Mouse (Mus musculus) macrophage (primary cell): Measurements from ENCODE around the gene Abr. TPM values are rescaled to one million over a fixed set of nuclear protein-coding genes. Genes with fewer than 3 reads are reported as not detected.

Experiments used
- H3K27ac ChIP-seq: fragments of 350-480 bp; formaldehyde crosslinking; 2 replicates; pipeline ENCODE4 v1.9.0; 2021
- H3K36me3 ChIP-seq: fragments of 350-480 bp; formaldehyde crosslinking; 2 replicates; pipeline ENCODE4 v1.9.0; 2021; ENCODE audit errors: inconsistent target
- H3K4me3 ChIP-seq: fragments of 350-480 bp; formaldehyde crosslinking; 2 replicates; pipeline ENCODE4 v1.9.0; 2021; ENCODE audit errors: inconsistent target
- H3K79me2 ChIP-seq: fragments of 350-480 bp; formaldehyde crosslinking; 2 replicates; pipeline ENCODE4 v1.9.0; 2021; ENCODE audit errors: inconsistent target
- WGBS: methylation state at CpG from one replicate; pipeline ENCODE4 v1.1.7; 2026; ENCODE audit warnings: inconsistent platforms; ENCODE audit not compliant: missing documents; 5-methylcytosine and 5-hydroxymethylcytosine counted together
- polyA plus RNA-seq: library from polyadenylated mRNA; stranded (reverse); fragments of 250-400 nt; gene quantifications from 3 replicates; pipeline ENCODE4 v1.2.4, GENCODE M21; 2018; ENCODE audit warnings: inconsistent platforms

Gene Abr
- polyA plus RNA-seq, 1 experiment from 2014 or later, result 100 TPM

GRCm38 (mm10) chr11:76530168-76530935 lies 91.8 kb downstream of the Abr start:
- peak overlapping the region; percentile 95 for H3K27ac ChIP-seq
- no peak overlapping the region for H3K4me3 ChIP-seq
- H3K36me3 ChIP-seq, result no peaks in the 10 kb centered on the region
- H3K79me2 ChIP-seq, result peaks cover 100% of the 10 kb centered on the region
- WGBS, result 92% methylated on average over 12 of the region's 15 CpGs

- H3K4me3 ChIP-seq, result no peak overlapping the region
- WGBS, result 63% methylated on average over 6 of the region's 6 CpGs
- no peaks in the 10 kb centered on the region for H3K36me3 ChIP-seq
- peaks cover 100% of the 10 kb centered on the region for H3K79me2 ChIP-seq
- peak overlapping the region; percentile 95 for H3K27ac ChIP-seq
These were observed 92.6 kb downstream of the Abr start for GRCm38 (mm10) chr11:76529352-76530141.

- Histone ChIP-seq H3K36me3 (0 out of 2 replicates have a peak, but pooled peaks cover 4% of the 10 kb centered on the region), H3K4me3 (no peak overlapping the region), H3K27ac (no peak overlapping the region), H3K79me2 (peaks cover 100% of the 10 kb centered on the region)
- whole genome bisulfite sequencing, result 85% methylated on average over 4 of the region's 4 CpGs
These were observed 96.3 kb downstream of the Abr start for GRCm38 (mm10) chr11:76525646-76526351.

DNA sequence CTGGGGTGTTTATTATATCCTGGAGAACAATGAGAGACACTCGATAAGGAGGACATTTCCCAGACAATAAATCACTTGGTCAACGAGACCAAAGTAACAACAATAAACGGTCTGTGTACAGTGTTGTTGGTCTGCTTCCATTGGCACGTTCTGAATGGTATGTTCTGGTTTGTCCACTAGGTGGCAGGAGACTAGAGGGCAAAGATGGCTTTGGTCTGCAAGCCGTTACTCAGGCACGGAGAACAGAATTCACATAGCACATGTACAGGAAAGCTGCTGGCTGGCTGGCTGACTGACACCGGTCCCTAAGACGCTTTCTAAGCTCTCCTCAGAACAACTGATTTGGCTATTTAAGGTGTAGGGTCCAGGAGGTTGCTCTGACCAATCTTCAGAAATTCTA lies 97.2 kb downstream of the Abr start:
- peaks cover 100% of the 10 kb centered on the region for H3K79me2 ChIP-seq
- H3K36me3 ChIP-seq, result 0 out of 2 replicates have a peak, but pooled peaks cover 10% of the 10 kb centered on the region
- H3K27ac ChIP-seq, result no peak overlapping the region
- WGBS, result 5% methylated on average over 8 of the region's 8 CpGs
- no peak overlapping the region for H3K4me3 ChIP-seq

DNA sequence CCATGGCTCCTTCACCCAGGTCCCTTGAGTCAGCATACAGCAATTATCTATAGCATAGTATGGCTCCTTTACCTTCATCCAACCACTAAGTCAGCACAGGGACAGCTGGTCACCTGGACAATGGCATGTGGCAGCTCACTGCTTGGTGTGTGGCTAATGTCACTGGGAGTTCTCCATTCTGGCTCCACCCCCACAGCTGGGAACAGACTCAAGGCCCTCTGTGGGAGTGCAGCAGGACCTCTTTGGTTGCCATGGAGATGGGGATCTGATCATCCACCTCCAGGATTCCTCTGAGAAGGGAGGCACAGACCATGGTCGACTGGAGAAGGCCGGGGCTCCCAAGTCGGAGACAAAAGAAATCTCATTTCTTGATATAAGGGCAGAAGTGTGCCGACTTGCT lies 98.8 kb downstream of the Abr start:
- H3K36me3 ChIP-seq, result 0 out of 2 replicates have a peak, but pooled peaks cover 10% of the 10 kb centered on the region
- H3K27ac ChIP-seq, result no peak overlapping the region
- H3K79me2 ChIP-seq, result peaks cover 100% of the 10 kb centered on the region
- H3K4me3 ChIP-seq, result no peak overlapping the region
- WGBS, result 92% methylated on average over 4 of the region's 4 CpGs

GRCm38 (mm10) chr11:76520889-76521288 lies 101.2 kb downstream of the Abr start:
- WGBS, result 92% methylated on average over 6 of the region's 6 CpGs
- Histone ChIP-seq H3K27ac (no peak overlapping the region), H3K79me2 (peaks cover 99% of the 10 kb centered on the region), H3K36me3 (0 out of 2 replicates have a peak, but pooled peaks cover 10% of the 10 kb centered on the region), H3K4me3 (no peak overlapping the region)

- Histone ChIP-seq H3K36me3 (0 out of 2 replicates have a peak, but pooled peaks cover 10% of the 10 kb centered on the region), H3K4me3 (no peak overlapping the region), H3K27ac (no peak overlapping the region), H3K79me2 (peaks cover 99% of the 10 kb centered on the region)
- 85% methylated on average over 5 of the region's 5 CpGs for WGBS
These were observed 103.5 kb downstream of the Abr start for GRCm38 (mm10) chr11:76518613-76519012.

GRCm38 (mm10) chr11:76518125-76518524 lies 104.0 kb downstream of the Abr start:
- WGBS, result 93% methylated on average over 4 of the region's 4 CpGs
- H3K79me2 ChIP-seq, result peaks cover 99% of the 10 kb centered on the region
- no peak overlapping the region for H3K27ac ChIP-seq
- H3K36me3 ChIP-seq, result 0 out of 2 replicates have a peak, but pooled peaks cover 10% of the 10 kb centered on the region
- H3K4me3 ChIP-seq, result no peak overlapping the region

GRCm38 (mm10) chr11:76516951-76517350 lies 105.2 kb downstream of the Abr start:
- H3K79me2 ChIP-seq, result peaks cover 99% of the 10 kb centered on the region
- 0 out of 2 replicates have a peak, but pooled peaks cover 10% of the 10 kb centered on the region for H3K36me3 ChIP-seq
- no peak overlapping the region for H3K4me3 ChIP-seq
- 85% methylated on average over 3 of the region's 3 CpGs for WGBS
- no peak overlapping the region for H3K27ac ChIP-seq

GRCm38 (mm10) chr11:76515123-76515522 lies 107.0 kb downstream of the Abr start:
- H3K27ac ChIP-seq, result no peak overlapping the region
- H3K4me3 ChIP-seq, result no peak overlapping the region
- H3K79me2 ChIP-seq, result peaks cover 99% of the 10 kb centered on the region
- 81% methylated on average over 11 of the region's 11 CpGs for WGBS
- H3K36me3 ChIP-seq, result no peaks in the 10 kb centered on the region

DNA sequence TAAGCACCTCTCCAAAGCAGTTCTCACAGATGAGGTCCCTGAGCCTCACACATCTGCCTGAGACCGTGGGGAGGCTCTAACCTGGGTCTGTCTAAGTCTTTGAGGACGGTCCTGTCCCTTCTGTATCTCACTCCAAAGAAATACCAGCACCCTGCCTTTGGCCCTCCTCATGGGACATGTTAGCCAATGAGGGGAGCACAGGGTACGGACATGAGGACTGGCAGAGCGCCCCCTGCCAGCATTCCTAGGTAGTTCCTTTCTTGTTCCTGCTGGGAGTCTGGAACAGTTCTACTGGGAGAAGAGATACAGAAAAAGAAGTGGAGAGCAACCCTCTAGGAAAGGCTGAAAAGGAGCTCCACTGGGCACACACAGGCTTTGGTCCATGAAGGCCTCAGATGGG lies 111.1 kb downstream of the Abr start:
- H3K79me2 ChIP-seq, result peaks cover 99% of the 10 kb centered on the region
- no peak overlapping the region for H3K4me3 ChIP-seq
- H3K27ac ChIP-seq, result no peak overlapping the region
- WGBS, result 86% methylated on average over 4 of the region's 4 CpGs
- H3K36me3 ChIP-seq, result peaks cover 6% of the 10 kb centered on the region; the same call in 1 of the 2 replicates

DNA sequence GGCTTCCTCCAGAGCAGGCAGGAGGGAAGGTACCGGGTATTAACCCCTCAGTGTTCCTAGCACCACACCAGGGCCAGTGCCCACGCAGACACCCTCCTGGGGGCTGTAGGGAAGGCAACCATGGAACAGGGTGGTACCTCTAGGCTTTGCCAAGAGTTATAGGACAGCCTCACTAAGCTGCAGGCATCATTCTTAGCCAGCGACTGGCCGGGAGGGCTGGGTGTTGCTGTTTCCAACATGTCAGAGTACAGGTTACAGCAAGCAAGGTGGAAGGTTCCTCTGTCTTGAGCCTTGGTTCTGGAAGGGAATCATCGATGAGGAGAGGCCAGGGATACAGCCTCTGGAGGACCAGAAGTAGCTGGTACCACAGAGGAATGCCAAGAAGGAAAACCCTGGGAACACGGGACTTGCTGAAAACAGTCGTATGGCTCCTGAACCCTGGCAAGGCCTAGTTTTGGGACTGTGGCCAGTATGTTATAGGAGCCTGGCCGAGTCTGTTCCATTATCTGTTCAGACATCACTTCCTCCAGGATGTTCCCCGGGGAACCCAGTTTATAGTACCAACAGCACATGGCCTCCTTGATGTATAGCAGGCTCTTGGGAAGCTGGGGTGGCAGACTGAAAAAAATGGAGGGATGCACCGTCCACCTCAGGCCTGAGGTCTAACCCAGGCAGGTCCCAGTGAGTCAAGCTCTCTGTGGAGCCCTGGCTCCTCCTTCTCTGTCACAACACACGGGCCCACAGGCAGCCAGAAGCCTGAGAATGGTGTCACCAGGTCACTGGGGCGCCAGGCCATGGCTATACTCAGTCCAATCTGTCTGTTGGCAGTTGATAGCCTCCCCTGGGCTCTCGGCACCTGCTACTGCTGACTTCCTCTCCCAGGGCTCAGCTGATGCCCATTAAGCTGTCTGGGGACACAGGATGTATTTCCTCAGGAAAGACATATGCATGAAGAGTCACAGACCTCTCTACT lies 112.1 kb downstream of the Abr start:
- WGBS, result 76% methylated on average over 13 of the region's 13 CpGs
- Histone ChIP-seq H3K79me2 (peaks cover 99% of the 10 kb centered on the region), H3K27ac (no peak overlapping the region), H3K4me3 (no peak overlapping the region), H3K36me3 (peaks cover 6% of the 10 kb centered on the region; the same call in 1 of the 2 replicates)

DNA sequence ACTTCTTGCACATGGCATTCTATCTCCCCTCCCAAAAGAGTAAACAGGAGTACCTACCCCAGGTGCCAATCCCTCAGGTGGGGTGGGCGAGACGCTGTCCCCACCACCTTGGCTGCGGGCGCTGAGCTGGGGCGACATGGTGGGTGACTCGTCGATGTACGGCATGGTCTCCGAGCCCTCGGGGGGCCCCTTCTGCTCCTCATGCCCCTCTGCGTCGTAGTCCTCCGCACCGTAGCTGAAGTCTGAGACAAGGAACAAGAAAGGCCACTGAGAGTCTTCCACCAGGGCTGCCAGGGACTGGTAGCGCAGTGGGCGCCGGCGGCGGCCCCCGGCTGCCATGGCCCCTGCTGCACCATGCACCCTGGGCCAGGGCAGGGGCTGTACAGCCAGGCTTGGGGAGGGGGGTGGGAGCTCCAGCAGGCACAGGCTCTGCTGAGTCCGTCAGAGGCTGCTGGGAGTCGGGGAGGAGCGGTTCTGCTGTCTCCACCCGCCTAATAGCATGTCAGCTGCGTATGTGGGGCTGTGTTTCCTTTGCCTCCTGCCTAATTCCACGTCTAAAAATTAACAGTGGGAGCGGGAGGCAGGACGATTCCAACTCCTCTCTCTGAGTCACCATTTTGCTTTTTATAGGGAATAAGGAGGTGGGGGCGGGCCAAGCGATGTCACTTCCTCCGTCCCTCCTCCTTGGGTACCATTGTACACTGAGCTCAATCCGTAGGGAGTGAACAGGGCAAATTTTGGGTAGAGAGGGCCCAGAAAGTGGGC lies 113.1 kb downstream of the Abr start:
- Histone ChIP-seq H3K36me3 (peaks cover 6% of the 10 kb centered on the region; the same call in 1 of the 2 replicates), H3K4me3 (no peak overlapping the region), H3K79me2 (peaks cover 99% of the 10 kb centered on the region), H3K27ac (no peak overlapping the region)
- 96% methylated on average over 28 of the region's 32 CpGs for WGBS
